Mouse (Mus musculus) midbrain, embryonic 14.5 days (tissue): ENCODE data around the gene Lrrc56. TPM values are rescaled to one million over a fixed set of nuclear protein-coding genes. Genes with fewer than 3 reads are reported as not detected.

Experiments used
- ATAC-seq: fragments of 200-750 bp; cut with Nextera tagmentation; 2 replicates; pipeline ENCODE4 v1.8.0; 2017; ENCODE audit warnings: moderate number of reproducible peaks, moderate library complexity; ENCODE audit not compliant: low FRiP score, low TSS enrichment
- DNase-seq: peaks from one replicate; pipeline ENCODE4 v3.0.0-alpha.2; 2015
- H3K27ac ChIP-seq: fragments of 300-500 bp; sonication (generic); replicated peaks from 2 replicates; pipeline ENCODE4 v1.5.1; 2014; ENCODE audit warnings: mild to moderate bottlenecking, low read depth, low read length, moderate library complexity
- H3K27me3 ChIP-seq: fragments of 300-500 bp; sonication (generic); 2 replicates; pipeline ENCODE4 v1.6.1; 2014; ENCODE audit warnings: low read length, control low read depth, mixed read lengths; ENCODE audit not compliant: control insufficient read depth, insufficient read depth
- H3K36me3 ChIP-seq: fragments of 300-500 bp; sonication (generic); 2 replicates; pipeline ENCODE4 v1.6.1; 2014; ENCODE audit warnings: low read length, control low read depth; ENCODE audit not compliant: control insufficient read depth, insufficient read depth
- H3K4me1 ChIP-seq: fragments of 300-500 bp; sonication (generic); 2 replicates; pipeline ENCODE4 v1.6.1; 2014; ENCODE audit warnings: mild to moderate bottlenecking, antibody characterized with exemption, low read length, control low read depth; ENCODE audit not compliant: control insufficient read depth, insufficient read depth
- H3K4me2 ChIP-seq: fragments of 300-500 bp; sonication (generic); 2 replicates; pipeline ENCODE4 v1.6.1; 2014; ENCODE audit warnings: mild to moderate bottlenecking, low read length, moderate library complexity
- H3K4me3 ChIP-seq: fragments of 300-500 bp; sonication (generic); replicated peaks from 2 replicates; pipeline ENCODE4 v1.5.1; 2014; ENCODE audit warnings: low read depth, low read length
- H3K9ac ChIP-seq: fragments of 300-500 bp; sonication (generic); replicated peaks from 2 replicates; pipeline ENCODE4 v1.6.1; 2014; ENCODE audit warnings: mild to moderate bottlenecking, low read length, moderate library complexity
- H3K9me3 ChIP-seq: fragments of 300-500 bp; sonication (generic); 2 replicates; pipeline ENCODE4 v1.6.1; 2016; ENCODE audit warnings: low read length, control low read depth, mixed read lengths; ENCODE audit not compliant: control insufficient read depth
- WGBS: fragments of 180-500 bp; shearing (Covaris S2); extraction: QIAGEN DNeasy Blood & Tissue Kit; methylation state at CpG from one replicate; pipeline ENCODE4 v1.1.7; 2014; 5-methylcytosine and 5-hydroxymethylcytosine counted together
- polyA plus RNA-seq: library from polyadenylated mRNA; unstranded; fragments of >200 nt; fragmentation: Nextera tagmentation; extraction: Ambion mirVana; gene quantifications from 2 replicates; pipeline ENCODE4 v1.2.1, GENCODE M21; 2014

Gene Lrrc56
- polyA plus RNA-seq, 1 experiment from 2014 or later: 9.0 TPM

DNA sequence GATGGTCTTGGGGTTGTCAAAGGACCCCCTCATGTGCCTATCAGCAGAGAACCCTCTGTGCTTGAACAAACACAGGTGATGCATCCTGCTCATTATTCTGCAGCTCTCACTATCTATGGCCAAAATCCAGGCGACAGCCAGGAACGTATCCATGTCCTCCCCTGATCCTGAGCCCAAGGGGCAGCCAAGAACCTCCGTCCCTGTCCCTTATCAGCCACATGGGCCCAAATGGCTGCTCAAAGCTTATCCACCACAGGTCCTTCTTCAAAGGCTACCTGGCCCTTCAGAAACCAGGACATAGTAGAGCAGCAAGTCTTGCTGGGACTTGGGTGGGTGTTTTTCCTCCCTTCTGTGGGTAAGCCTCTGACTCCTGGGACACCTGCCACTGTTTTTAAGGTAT lies 5.8 kb upstream of the Lrrc56 start:
- peaks cover 14% of the 10 kb centered on the region for H3K4me1 ChIP-seq
- DNase-seq: no peak
- no peak overlapping the region for H3K27ac ChIP-seq
- peaks cover 35% of the 10 kb centered on the region for H3K36me3 ChIP-seq
- H3K4me3 ChIP-seq: no peak overlapping the region
- H3K9ac ChIP-seq: no peak overlapping the region
- 89% methylated on average over 3 of the region's 3 CpGs for WGBS
- H3K27me3 ChIP-seq: no peaks in the 10 kb centered on the region
- ATAC-seq: no peak
- no peaks in the 10 kb centered on the region for H3K9me3 ChIP-seq
- no peak overlapping the region for H3K4me2 ChIP-seq

DNA sequence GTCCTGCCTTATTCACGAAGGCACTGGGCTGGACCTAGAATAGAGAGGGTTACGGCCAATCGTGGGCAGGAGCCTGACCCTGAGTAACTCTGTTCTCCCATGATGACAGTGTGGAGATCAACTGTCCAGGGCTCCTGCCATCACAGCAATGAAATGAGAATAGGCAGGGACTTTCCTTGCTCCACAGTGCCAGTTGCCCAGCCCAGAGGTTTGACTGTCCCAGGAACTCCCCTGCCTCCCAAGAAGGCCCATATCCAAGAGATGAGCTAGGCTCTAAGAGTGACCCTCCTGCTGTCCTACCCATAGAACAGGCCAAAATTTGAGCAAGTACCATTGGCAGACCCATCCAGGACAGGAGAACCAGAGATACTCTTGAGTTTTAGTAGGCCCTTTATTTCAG lies 5.2 kb upstream of the Lrrc56 start:
- 95% methylated on average over 3 of the region's 3 CpGs for WGBS
- ATAC-seq: no peak
- Histone ChIP-seq H3K4me2 (no peak overlapping the region), H3K9ac (no peak overlapping the region), H3K27me3 (no peaks in the 10 kb centered on the region), H3K36me3 (peaks cover 35% of the 10 kb centered on the region), H3K27ac (no peak overlapping the region), H3K4me1 (peaks cover 14% of the 10 kb centered on the region), H3K9me3 (no peaks in the 10 kb centered on the region), H3K4me3 (no peak overlapping the region)
- DNase-seq: no peak

DNA sequence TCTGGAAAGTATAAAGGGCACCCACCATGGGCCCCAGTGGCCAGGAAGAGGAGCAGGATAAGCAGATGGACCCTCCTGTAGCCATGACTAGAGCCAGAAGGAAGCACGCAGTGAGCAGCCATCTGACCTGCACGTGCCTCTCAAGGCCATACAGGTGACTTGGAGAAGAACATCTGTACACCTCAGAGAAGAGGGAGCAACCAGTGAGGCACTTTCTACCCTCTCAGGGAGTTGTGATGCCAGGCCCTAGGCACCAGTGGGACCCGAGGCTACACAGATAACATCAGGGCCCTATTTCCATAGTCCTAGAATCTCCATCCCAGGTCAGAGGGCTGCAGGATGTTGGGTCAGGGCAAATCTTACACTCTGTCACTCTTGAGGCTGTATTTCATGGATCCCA lies 3.7 kb upstream of the Lrrc56 start:
- H3K9me3 ChIP-seq: no peaks in the 10 kb centered on the region
- no peak overlapping the region for H3K4me3 ChIP-seq
- DNase-seq: no peak
- H3K4me1 ChIP-seq: peaks cover 15% of the 10 kb centered on the region
- H3K4me2 ChIP-seq: no peak overlapping the region
- H3K27me3 ChIP-seq: no peaks in the 10 kb centered on the region
- ATAC-seq: no peak
- WGBS: 96% methylated on average over 3 of the region's 3 CpGs
- H3K36me3 ChIP-seq: peaks cover 35% of the 10 kb centered on the region
- no peak overlapping the region for H3K27ac ChIP-seq
- H3K9ac ChIP-seq: no peak overlapping the region

DNA sequence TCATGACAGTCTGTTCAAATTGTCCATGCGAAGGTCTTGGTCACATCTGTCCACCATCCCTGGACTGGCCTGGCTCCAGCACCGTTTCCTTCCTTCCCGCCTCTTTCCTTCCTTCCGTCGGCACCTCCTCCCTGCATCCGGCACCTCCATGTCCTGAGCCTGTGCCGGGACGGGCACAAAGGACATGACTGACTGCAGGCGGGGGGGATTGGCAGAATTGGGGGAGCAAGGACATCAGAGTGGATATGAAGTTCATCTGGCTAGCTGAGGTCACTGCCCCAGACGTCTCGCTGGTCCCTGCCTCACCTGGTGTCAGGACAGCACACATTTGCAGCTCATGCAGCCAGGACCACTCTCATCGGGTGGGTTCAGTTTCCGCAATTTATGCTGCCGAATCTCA lies 2.9 kb upstream of the Lrrc56 start:
- DNase-seq: no peak
- ATAC-seq: no peak
- Histone ChIP-seq H3K4me3 (no peak overlapping the region), H3K27ac (no peak overlapping the region), H3K9ac (no peak overlapping the region), H3K27me3 (no peaks in the 10 kb centered on the region), H3K4me1 (peaks cover 20% of the 10 kb centered on the region), H3K36me3 (peaks cover 35% of the 10 kb centered on the region), H3K9me3 (no peaks in the 10 kb centered on the region), H3K4me2 (no peak overlapping the region)
- 88% methylated on average over 14 of the region's 14 CpGs for WGBS

DNA sequence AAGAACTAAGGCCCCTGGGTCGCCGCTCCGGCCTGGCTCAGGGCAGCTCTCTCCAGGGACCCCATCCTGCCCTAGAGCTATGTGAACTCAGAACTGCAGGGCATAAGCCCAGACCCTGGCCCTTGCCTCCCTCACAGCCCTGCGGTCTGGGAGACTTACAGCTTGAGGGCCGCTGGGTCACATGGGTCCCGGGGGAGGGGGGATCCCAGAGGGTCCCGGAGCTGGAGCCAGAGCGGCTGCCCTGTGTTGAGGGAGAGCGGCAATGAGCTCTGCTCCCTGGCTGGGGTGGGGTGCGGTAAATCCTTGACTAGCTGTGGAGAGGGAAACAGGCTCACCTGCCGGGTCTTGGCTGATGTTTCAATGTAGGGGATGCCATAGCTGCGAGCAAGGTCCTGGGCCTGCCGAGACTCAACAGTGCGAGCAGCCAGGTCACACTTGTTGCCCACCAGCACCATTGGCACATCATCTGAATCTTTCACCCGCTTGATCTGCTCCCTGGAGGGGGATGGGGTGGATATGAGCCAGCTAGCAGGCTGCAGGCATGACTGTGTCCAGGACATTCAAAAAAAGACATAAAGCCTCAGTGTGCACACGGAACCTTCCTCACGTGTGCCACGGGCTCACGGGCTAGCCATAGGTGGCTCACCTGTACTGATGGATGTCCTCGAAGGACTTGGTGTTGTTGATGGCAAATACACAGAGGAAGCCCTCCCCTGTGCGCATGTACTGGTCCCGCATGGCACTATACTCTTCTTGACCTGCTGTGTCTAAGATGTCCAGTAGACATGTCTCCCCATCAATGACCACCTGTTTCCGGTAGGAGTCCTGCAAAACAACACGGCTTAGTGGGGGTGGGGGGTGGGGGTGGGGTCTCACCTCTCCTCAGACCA lies 1.9 kb upstream of the Lrrc56 start:
- peak overlapping the region; percentile 97 for H3K4me2 ChIP-seq
- no peak overlapping the region for H3K27ac ChIP-seq
- WGBS: 94% methylated on average over 24 of the region's 24 CpGs
- H3K27me3 ChIP-seq: no peaks in the 10 kb centered on the region
- H3K36me3 ChIP-seq: peaks cover 35% of the 10 kb centered on the region
- H3K4me3 ChIP-seq: peak overlapping the region; percentile 88; the same call in 1 of the 2 replicates
- no peaks in the 10 kb centered on the region for H3K9me3 ChIP-seq
- H3K4me1 ChIP-seq: peaks cover 20% of the 10 kb centered on the region
- no peak overlapping the region; the same call in 1 of the 2 replicates for H3K9ac ChIP-seq
- no peak for ATAC-seq
- no peak for DNase-seq

DNA sequence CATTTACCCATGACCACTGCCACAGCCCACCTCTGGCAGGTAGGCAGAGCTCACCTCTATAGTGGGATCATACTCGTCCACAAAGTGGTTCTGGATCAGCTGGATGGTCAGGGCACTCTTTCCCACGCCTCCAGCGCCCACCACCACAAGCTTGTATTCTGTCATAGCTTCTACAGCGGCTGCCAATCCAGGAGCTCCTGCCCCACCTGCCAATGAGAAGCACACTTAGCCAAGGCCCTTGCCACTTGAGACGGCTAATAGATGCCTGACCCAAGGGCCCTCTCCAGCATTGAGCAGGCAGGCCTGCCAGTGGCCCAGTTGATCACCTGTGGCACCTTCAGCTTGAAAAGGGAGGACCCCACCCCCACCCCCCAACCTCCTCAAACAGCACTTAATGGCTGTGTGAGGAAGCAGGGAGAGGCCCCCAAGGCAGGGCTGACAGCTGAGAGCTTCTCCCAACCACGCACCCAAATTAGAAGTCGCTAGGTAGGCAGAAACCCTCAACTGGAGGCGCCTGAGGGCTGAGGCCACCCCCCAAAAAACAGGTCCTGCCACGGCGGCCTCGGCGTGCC lies 1.1 kb upstream of the Lrrc56 start:
- no peak for DNase-seq
- Histone ChIP-seq H3K9me3 (no peaks in the 10 kb centered on the region), H3K27ac (no peak overlapping the region), H3K9ac (peak overlapping the region; percentile 93), H3K4me2 (peak overlapping the region; percentile 97), H3K36me3 (peaks cover 35% of the 10 kb centered on the region), H3K27me3 (no peaks in the 10 kb centered on the region), H3K4me3 (peak overlapping the region; percentile 88), H3K4me1 (peaks cover 20% of the 10 kb centered on the region)
- 28% methylated on average over 12 of the region's 12 CpGs for WGBS
- ATAC-seq: no peak

DNA sequence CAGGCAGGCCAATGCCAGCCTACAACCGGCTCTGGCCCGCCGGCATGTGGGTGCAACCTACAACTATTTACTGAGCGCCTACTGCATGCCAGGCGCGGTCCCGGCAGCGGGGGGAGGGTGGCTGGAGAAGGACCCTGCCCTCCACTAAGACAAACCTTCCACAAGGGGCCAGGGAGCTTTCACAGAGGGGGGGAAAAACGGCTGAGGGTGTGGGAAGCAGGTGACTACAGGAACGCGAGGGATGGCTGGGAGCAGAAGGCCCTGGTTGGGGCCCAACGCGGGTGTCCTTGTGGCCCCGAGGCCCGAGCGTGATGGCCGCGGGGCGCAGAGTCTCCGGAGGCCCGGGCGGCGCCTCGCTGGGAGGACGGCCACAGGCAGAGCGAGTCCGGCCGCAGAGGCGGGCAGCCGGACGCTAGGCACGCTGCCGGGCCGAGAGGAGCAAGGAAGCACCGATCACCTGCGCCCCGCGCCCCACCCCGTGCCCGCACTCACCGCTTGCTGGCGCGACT lies 555 bp upstream of the Lrrc56 start:
- no peak for DNase-seq
- H3K36me3 ChIP-seq: peaks cover 35% of the 10 kb centered on the region
- H3K4me1 ChIP-seq: peaks cover 20% of the 10 kb centered on the region
- H3K27ac ChIP-seq: peak overlapping the region; percentile 81
- no peaks in the 10 kb centered on the region for H3K27me3 ChIP-seq
- H3K4me2 ChIP-seq: peak overlapping the region; percentile 97
- ATAC-seq: no peak
- H3K4me3 ChIP-seq: peak overlapping the region; percentile 88
- WGBS: under 1% methylated on average over 43 of the region's 43 CpGs
- H3K9me3 ChIP-seq: no peaks in the 10 kb centered on the region
- H3K9ac ChIP-seq: peak overlapping the region; percentile 93

DNA sequence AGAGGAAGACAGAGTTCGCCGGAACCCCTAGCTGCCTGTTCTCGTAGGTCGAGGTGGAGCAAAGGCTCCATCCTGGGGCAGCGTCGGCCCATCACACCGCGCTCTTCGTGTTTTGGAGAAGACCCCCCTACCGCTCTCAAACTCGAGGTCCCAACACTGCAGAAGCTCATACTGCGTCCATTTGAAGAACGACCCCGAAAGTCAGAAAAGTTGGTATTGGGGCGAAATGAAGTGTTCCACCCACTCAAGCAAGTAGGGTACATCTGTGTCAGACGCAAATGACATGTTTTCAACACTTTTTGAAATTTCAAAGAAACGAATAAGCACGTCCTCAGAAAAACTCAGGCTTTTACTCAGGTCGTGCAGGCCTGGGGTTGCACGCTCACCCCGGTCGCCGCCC lies 452 bp downstream of the Lrrc56 start:
- H3K9ac ChIP-seq: peak overlapping the region; percentile 36; the same call in 1 of the 2 replicates
- peaks cover 20% of the 10 kb centered on the region for H3K4me1 ChIP-seq
- peaks cover 29% of the 10 kb centered on the region for H3K36me3 ChIP-seq
- H3K4me3 ChIP-seq: peak overlapping the region; percentile 88
- no peaks in the 10 kb centered on the region for H3K27me3 ChIP-seq
- ATAC-seq: no peak
- DNase-seq: no peak
- peak overlapping the region; percentile 81 for H3K27ac ChIP-seq
- no peaks in the 10 kb centered on the region for H3K9me3 ChIP-seq
- WGBS: under 1% methylated on average over 23 of the region's 23 CpGs
- peak overlapping the region; percentile 97 for H3K4me2 ChIP-seq
